Mouse (Mus musculus) macrophage (primary cell): Measurements from ENCODE around the gene Mrps11. TPM values are rescaled to one million over a fixed set of nuclear protein-coding genes. Genes with fewer than 3 reads are reported as not detected.

Experiments used
- H3K27ac ChIP-seq: fragments of 350-480 bp; formaldehyde crosslinking; 2 replicates; pipeline ENCODE4 v1.9.0; 2021
- H3K36me3 ChIP-seq: fragments of 350-480 bp; formaldehyde crosslinking; 2 replicates; pipeline ENCODE4 v1.9.0; 2021; ENCODE audit errors: inconsistent target
- H3K4me3 ChIP-seq: fragments of 350-480 bp; formaldehyde crosslinking; 2 replicates; pipeline ENCODE4 v1.9.0; 2021; ENCODE audit errors: inconsistent target
- H3K79me2 ChIP-seq: fragments of 350-480 bp; formaldehyde crosslinking; 2 replicates; pipeline ENCODE4 v1.9.0; 2021; ENCODE audit errors: inconsistent target
- WGBS: methylation state at CpG from one replicate; pipeline ENCODE4 v1.1.7; 2026; ENCODE audit warnings: inconsistent platforms; ENCODE audit not compliant: missing documents; 5-methylcytosine and 5-hydroxymethylcytosine counted together
- polyA plus RNA-seq: library from polyadenylated mRNA; stranded (reverse); fragments of 250-400 nt; gene quantifications from 3 replicates; pipeline ENCODE4 v1.2.4, GENCODE M21; 2018; ENCODE audit warnings: inconsistent platforms

Mrps11 gene
- polyA plus RNA-seq, 1 experiment from 2014 or later = 19.1 TPM

DNA sequence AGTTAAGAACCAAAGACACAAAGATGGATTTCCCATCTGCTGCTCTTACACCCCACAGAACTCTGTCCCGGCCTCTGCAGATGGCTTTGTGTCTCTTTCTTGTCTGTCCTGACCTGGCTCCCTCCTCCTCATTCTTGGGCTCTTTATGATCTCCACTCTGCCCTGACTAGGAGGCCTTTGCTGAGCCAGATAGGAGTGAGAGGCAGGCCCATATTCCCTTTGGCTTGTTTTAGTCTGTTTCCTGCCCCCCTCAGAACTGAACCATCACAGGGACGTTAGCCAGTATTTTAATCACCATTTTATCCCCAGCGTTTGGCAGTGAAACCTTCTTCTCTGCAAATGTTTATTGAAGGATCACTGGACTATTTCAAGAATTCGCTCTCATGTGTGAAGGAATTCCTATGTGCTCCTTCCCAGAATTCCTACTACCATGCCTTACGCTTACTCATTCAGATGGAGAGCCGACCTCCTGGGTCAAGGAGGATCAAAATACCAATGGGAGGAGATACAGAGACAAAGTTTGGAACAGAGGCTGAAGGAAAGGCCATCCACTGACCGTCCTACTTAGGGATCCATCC, 13.8 kb upstream of the Mrps11 start:
- Histone ChIP-seq H3K36me3 (peaks cover 3% of the 10 kb centered on the region; the same call in 1 of the 2 replicates), H3K79me2 (no peaks in the 10 kb centered on the region), H3K27ac (no peak overlapping the region), H3K4me3 (no peak overlapping the region)
- 79% methylated on average over 7 of the region's 7 CpGs for WGBS

DNA sequence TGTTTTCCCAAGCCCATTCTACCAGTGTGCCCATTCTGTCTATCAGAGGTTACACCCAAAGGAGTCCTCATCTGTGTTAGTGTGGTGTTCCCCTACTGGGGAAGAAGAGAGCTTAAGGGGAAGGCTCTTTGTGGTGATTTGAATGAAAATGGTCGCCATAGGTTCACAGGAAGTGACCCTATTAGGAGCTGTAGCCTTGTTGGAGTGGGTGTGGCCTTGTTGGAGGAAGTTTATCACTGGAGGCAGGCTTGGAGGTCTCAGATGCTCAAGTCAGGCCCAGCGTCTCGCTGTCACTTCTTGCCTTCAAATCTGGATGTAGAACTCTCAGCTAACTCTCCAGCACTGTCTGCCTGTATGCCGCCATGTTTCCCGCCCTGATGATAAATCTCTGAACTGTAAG, 12.0 kb upstream of the Mrps11 start:
- Histone ChIP-seq H3K79me2 (no peaks in the 10 kb centered on the region), H3K36me3 (peaks cover 19% of the 10 kb centered on the region), H3K4me3 (no peak overlapping the region), H3K27ac (no peak overlapping the region)
- 84% methylated on average over 5 of the region's 5 CpGs for WGBS

DNA sequence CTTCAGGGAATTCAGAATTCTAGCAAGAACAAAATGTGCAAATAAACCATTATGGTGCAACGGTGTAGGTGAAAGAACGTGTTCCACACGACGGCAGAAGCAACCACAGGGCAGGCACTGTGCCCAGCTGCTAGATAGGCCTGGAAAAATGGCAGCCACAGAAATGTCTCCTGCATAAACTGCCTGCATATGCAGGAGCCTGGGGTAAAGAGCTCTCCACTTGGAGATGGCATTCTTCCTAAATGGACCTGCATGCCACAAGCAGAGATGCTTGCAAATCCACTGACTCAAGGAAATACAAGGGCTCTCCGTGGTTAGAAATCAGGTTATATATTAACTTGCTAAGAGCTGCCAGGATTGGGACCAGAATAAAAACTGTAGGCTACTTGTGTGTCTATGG, 4.2 kb upstream of the Mrps11 start:
- Histone ChIP-seq H3K36me3 (peaks cover 61% of the 10 kb centered on the region), H3K27ac (no peak overlapping the region), H3K79me2 (peaks cover 27% of the 10 kb centered on the region), H3K4me3 (no peak overlapping the region)
- WGBS = 94% methylated on average over 5 of the region's 5 CpGs

DNA sequence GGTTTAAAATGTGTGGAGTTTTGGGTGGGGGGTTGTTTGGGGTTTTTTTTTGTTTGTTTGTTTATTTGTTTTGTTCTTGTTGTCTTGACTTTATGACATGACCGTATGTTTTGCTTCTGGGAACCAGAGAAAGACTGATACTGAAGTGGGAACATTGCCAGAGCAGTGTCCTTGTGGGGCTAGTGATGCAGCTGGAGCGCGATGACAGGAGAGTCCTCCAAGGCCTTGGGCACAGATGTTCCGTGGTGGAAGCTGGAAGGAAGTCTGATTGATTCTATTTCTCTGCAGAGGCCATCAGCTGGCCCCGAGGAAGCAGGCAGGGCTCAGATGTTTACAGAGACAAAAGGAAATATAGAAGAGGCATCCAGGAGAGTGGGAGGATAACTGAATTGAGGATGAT, 3.0 kb downstream of the Mrps11 start:
- no peak overlapping the region for H3K4me3 ChIP-seq
- 90% methylated on average over 5 of the region's 5 CpGs for WGBS
- H3K36me3 ChIP-seq = peaks cover 24% of the 10 kb centered on the region

DNA sequence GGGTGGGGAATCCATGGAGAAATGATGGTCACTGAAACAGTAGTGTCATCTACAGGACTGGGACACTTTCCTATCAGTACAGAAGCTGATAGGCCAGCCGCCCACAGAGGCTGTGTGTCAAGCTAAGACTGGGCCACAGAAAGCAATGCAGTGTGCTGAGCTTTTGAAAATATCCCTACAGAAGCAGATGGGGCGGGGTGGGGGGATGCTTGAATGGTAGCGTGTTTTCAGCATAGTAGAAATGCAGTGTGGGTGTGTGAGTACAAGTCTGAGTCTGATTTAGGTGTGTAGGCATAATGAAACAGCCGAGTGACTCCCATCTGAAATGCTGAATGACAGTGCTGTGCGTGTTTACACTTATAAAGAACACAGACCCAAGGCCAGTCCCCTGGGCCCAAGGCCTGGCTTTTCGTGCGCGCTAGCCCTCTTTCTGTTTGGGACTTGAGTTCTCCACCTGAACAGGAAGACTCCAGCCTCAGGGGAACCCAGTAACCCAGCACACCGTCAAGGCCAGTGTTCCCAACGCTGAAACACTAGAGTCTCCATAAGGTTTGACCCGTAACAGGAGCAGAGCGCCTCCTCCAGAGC, 5.0 kb downstream of the Mrps11 start:
- no peak overlapping the region for H3K27ac ChIP-seq
- H3K36me3 ChIP-seq = peaks cover 32% of the 10 kb centered on the region

More for the DNA sequence above, 3.0 kb downstream of the Mrps11 start:
- Histone ChIP-seq H3K27ac (no peak overlapping the region), H3K79me2 (peaks cover 27% of the 10 kb centered on the region)

DNA sequence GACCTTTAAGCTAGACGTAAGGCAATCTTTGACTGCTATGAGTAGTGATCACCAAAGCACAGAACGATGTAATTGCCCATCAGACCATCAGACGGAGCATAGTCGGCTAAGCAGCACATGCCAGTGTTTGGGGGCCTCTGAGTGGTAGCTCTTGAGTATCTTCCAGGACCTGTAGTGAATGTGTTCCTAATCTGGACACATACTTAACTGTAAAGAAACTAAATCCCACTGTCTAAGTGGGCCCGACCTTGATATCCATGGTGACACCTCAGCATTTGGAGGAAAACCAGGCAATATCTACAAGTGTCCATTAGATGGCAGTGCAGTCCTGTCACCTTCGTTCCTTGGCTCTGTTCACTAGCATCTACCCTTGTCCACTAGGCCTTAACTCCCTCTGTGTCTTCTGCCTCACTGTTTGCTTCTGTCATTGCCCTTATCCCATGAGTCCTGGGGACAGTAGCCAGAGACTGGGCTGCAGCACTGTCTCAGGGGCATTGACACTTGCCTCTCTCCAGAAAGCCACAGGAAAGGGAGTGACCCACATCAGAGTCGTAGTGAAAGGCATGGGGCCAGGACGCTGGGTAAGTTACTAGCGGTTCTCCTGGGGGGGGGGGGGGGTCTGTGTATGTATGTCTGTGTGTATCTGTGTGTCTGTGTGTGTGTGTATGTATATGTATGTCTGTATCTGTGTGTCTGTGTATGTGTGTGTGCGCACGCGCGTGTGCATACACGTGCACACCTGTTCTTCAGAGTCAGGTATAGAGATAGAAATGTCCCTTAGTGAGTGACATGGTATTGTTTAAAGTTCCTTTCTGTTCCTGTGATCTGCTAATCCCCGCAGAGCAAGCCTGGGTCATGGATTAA, 8.7 kb downstream of the Mrps11 start:
- no peaks in the 10 kb centered on the region for H3K79me2 ChIP-seq

More for the DNA sequence above, 5.0 kb downstream of the Mrps11 start:
- WGBS = 95% methylated on average over 12 of the region's 12 CpGs
- H3K79me2 ChIP-seq = peaks cover 8% of the 10 kb centered on the region; the same call in 1 of the 2 replicates
- no peak overlapping the region for H3K4me3 ChIP-seq

DNA sequence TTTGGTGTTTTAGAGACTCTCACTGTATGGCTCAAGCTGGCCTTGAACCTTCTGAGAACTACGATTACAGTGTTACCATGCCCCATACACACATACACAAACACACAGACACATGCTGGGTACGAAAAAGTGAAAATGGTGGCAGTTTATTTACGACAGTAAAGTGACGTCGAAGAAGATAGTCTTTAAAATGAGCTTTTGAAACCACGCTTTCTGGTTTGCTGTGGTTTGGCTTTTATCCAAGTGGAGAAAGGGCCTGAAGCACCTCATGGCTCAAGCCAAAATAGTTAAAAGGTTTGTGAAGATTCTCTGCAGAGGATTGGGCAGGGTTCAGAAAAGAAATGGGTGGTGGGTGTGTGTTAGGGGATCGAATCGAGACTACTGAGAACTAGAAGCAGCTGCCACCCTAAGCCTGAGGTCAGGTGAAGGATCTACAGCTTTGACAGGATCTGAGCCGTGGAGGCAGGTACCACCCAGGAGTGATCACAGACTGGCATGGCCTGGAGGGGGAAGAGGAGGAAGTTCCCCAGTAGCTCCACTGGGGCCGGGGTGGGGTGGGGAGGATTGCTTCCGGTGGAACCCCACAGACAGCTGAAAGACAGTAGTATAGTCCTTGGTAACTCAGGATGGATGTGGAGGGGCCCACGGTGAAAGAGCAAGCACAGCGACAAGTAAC, 11.1 kb downstream of the Mrps11 start:
- H3K27ac ChIP-seq = no peak overlapping the region
- WGBS = 32% methylated on average over 13 of the region's 13 CpGs

More for the DNA sequence above, 8.7 kb downstream of the Mrps11 start:
- Histone ChIP-seq H3K4me3 (no peak overlapping the region), H3K27ac (no peak overlapping the region), H3K36me3 (peaks cover 35% of the 10 kb centered on the region)
- 83% methylated on average over 12 of the region's 15 CpGs for WGBS

DNA sequence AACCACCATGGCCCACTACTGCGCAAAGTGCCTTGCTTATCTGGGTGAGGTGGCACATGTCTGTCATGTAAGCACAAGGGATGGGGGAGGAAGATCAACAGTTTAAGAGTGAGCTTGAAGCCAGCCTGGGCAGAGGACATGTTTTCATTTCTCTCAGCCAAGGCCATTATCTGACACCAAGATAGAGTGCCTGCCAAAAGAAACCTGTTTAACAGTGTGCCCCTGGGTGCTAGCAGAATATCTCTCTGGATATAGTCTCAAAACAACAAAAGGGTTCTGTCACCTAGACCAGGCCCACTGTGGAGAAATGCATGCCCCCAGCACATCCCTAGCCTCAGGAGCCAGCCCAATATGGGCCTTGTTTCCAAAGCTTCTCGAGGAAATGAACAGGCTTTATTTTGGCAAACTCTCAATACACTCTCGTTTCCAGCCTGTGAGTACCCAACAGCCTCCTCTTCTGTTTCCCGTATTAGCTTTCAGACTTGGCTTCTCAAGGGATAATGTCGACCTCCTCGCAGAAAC, 11.7 kb downstream of the Mrps11 start:
- H3K4me3 ChIP-seq = no peak overlapping the region
- WGBS = 68% methylated on average over 6 of the region's 6 CpGs
- H3K27ac ChIP-seq = no peak overlapping the region
- peaks cover 24% of the 10 kb centered on the region for H3K36me3 ChIP-seq
- H3K79me2 ChIP-seq = no peaks in the 10 kb centered on the region

More for the DNA sequence above, 11.1 kb downstream of the Mrps11 start:
- Histone ChIP-seq H3K36me3 (peaks cover 30% of the 10 kb centered on the region), H3K79me2 (no peaks in the 10 kb centered on the region), H3K4me3 (no peak overlapping the region)

DNA sequence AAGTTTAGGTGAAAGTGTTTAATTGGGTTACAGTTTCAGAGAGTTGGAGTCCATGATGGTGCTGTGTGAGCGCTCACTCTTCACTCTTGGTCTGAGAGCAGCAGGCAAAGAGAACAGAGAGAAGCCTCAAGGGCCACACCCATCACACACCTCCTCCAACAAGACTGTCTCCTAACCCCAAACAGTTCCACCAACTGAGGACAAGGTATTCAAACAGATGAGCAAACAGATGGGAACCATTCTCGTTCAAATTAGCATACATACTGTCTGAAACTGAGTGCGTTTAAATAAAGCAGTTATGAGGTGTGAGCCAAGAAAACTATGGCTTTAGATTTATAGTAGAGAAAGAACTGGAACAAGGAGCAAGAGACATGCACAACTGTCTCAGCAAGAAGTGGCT, 13.7 kb downstream of the Mrps11 start:
- 0 out of 2 replicates have a peak, but pooled peaks cover 10% of the 10 kb centered on the region for H3K36me3 ChIP-seq
- H3K79me2 ChIP-seq = no peaks in the 10 kb centered on the region
- WGBS = 92% methylated on average over 3 of the region's 3 CpGs
- no peak overlapping the region for H3K4me3 ChIP-seq
- H3K27ac ChIP-seq = no peak overlapping the region

DNA sequence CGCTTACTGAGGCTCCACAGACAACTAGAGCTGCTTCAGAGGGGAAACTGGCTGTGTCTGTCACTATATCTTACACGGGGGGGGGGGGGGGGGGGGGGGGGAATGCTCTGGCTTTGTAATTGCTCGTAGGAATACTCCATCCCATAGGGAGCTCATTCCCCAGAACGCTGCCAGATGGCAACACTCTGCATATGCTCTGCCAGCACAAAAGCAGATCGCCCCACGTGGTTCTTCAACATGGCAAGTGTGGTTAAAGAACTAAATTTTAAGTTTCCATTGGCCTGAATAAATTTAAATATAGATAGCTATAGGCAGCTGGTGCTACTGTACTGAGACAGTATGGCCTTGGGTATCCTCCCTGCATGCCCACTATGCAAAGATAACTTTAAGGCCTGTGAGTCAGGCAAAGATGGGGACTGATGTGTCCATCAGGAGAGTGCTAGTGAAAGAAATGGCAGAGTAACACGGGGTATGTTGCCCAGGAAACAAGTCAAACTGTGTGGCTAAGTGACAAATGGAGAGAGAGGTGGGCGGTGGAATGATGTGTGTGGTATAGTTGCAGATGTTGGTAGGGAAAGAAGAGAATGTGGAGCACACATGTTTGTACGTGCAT, 15.0 kb downstream of the Mrps11 start:
- WGBS = 71% methylated on average over 9 of the region's 9 CpGs
- H3K79me2 ChIP-seq = no peaks in the 10 kb centered on the region
- H3K27ac ChIP-seq = no peak overlapping the region
- H3K36me3 ChIP-seq = 0 out of 2 replicates have a peak, but pooled peaks cover 2% of the 10 kb centered on the region
- no peak overlapping the region for H3K4me3 ChIP-seq

DNA sequence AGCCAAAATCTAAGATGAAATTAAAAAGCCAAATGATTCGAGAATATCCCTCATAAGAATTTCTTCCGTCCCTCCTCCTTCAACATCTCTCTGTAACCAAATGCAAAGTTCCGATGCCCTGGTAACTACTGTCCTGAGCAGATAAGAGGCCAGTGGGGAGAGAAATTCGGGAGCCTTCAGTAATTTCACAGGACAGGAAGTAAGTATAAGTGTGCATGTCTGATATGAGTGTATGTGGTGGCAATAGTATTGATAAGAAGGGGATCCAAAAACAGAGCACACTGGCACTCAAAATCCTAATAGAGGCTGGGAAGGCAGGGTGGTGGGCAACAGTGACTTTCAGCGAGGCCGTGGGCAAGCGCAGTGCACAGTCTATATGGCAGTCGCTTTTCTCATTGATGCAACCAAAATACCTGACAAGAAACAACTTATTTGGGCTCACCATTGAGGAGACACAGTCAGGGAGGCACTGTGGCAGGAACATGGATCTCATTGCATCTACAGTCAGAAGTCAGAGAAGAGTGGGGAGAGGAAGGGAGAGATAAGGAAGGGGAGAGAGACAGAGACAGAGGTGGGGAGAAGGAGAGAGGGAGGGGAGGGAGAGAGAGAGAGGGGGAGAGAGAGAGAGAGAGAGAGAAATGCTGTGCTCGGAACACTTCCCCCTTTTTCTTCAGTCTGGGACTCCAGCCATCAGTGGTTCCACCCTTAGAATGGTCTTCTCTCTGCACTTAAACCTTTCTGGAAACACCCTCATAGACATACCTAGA, 17.0 kb downstream of the Mrps11 start:
- Histone ChIP-seq H3K27ac (no peak overlapping the region), H3K36me3 (no peaks in the 10 kb centered on the region), H3K79me2 (no peaks in the 10 kb centered on the region), H3K4me3 (no peak overlapping the region)
- 21% methylated on average over 9 of the region's 9 CpGs for WGBS

DNA sequence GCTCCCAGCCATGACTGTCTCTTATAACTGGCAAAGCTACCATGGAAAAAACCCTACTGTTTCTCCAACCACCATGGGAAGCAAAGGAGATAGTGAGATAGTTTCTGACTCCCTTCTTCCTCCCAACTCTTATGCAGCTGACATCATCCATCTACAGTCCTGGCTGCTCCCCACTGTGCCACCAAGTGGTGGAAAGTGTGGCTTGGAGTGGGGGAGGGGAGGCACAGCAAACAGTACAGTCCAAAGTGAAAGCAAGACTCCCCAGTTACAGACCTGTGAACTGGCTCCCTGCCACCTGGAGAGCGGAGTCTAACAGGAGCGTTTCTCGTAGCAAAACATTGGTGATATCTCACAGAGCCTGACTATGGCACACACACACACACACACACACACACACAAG, 20.9 kb downstream of the Mrps11 start:
- H3K27ac ChIP-seq = no peak overlapping the region
- WGBS = 28% methylated on average over 3 of the region's 3 CpGs
- no peaks in the 10 kb centered on the region for H3K79me2 ChIP-seq
- H3K36me3 ChIP-seq = no peaks in the 10 kb centered on the region
- no peak overlapping the region for H3K4me3 ChIP-seq

DNA sequence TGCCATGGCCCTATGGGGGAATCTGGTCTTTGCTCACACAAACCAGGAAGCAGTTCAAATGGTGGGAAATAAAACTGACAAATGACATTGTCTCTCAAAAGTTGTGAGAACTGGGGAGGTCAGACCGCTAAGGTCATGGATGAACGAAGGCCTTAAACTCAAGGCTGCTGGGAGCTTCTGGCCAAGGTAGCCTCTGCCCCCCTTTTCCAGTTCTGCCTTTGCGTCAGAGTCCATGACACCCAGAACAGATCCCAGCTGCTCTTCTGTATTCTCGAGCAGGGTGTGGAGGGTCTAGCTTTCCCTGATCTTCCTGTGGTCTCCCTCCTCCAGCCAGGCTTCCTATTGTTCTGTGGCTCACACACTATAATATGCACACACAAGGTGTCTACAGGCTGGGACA, 24.3 kb downstream of the Mrps11 start:
- Histone ChIP-seq H3K4me3 (no peak overlapping the region), H3K79me2 (no peaks in the 10 kb centered on the region), H3K27ac (no peak overlapping the region), H3K36me3 (no peaks in the 10 kb centered on the region)
- 89% methylated on average over 4 of the region's 4 CpGs for WGBS
